Mouse (Mus musculus): ENCODE data around the gene Myo3a. TPM values are rescaled to one million over a fixed set of nuclear protein-coding genes. Genes with fewer than 3 reads are reported as not detected.
"Not testable (repeated sequence)": the region's sequence is repeated elsewhere in the genome, so short reads cannot be mapped to it uniquely, and the experiment has no call there.

Gene Myo3a
- polyA plus RNA-seq, 1 experiment from 2014 or later = not detected

- Histone ChIP-seq H3K36me3 (ENCODE audit: control insufficient read depth, insufficient read depth) (no peaks in the 10 kb centered on the region), H3K9me3 (ENCODE audit: control insufficient read depth) (no peaks in the 10 kb centered on the region), H3K4me1 (replicated peaks; ENCODE audit: control insufficient read depth, insufficient read depth, low read length) (no peaks in the 10 kb centered on the region), H3K4me3 (ENCODE audit: low read depth, low read length) (no peak overlapping the region), H3K4me2 (replicated peaks; ENCODE audit: low read depth) (no peak overlapping the region), H3K27me3 (replicated peaks; ENCODE audit: control insufficient read depth, insufficient read depth, low read length) (no peaks in the 10 kb centered on the region), H3K27ac (ENCODE audit: low read depth, low read length) (no peak overlapping the region), H3K9ac (ENCODE audit: low read depth, low read length) (no peak overlapping the region)
- 69% methylated on average over 11 of the region's 11 CpGs for WGBS
- ATAC-seq = no peak
- no peak for TF ChIP-seq CTCF (IDR thresholded peaks at IDR 0.05; ENCODE audit: low read depth)
Measured at GRCm38 (mm10) chr2:22293579-22294446, 66.5 kb downstream of the Myo3a start.

- Histone ChIP-seq H3K27ac (ENCODE audit: low read depth, low read length) (no peak overlapping the region), H3K9ac (ENCODE audit: low read depth, low read length) (no peak overlapping the region), H3K9me3 (ENCODE audit: control insufficient read depth) (no peaks in the 10 kb centered on the region), H3K4me3 (ENCODE audit: low read depth, low read length) (no peak overlapping the region), H3K27me3 (replicated peaks; ENCODE audit: control insufficient read depth, insufficient read depth, low read length) (no peaks in the 10 kb centered on the region), H3K4me1 (replicated peaks; ENCODE audit: control insufficient read depth, insufficient read depth, low read length) (no peaks in the 10 kb centered on the region), H3K36me3 (ENCODE audit: control insufficient read depth, insufficient read depth) (no peaks in the 10 kb centered on the region), H3K4me2 (replicated peaks; ENCODE audit: low read depth) (no peak overlapping the region)
- no peak for TF ChIP-seq CTCF (IDR thresholded peaks at IDR 0.05; ENCODE audit: low read depth)
- ATAC-seq = no peak
- 62% methylated on average over 2 of the region's 2 CpGs for WGBS
Measured at GRCm38 (mm10) chr2:22294447-22294738, 67.1 kb downstream of the Myo3a start.

- Histone ChIP-seq H3K27me3 (replicated peaks; ENCODE audit: control insufficient read depth, insufficient read depth, low read length) (no peaks in the 10 kb centered on the region), H3K27ac (ENCODE audit: low read depth, low read length) (no peak overlapping the region), H3K4me3 (ENCODE audit: low read depth, low read length) (no peak overlapping the region), H3K9ac (ENCODE audit: low read depth, low read length) (no peak overlapping the region), H3K9me3 (ENCODE audit: control insufficient read depth) (no peaks in the 10 kb centered on the region), H3K4me2 (replicated peaks; ENCODE audit: low read depth) (no peak overlapping the region), H3K4me1 (replicated peaks; ENCODE audit: control insufficient read depth, insufficient read depth, low read length) (no peaks in the 10 kb centered on the region), H3K36me3 (ENCODE audit: control insufficient read depth, insufficient read depth) (no peaks in the 10 kb centered on the region)
- ATAC-seq = no peak
- no peak for TF ChIP-seq CTCF (IDR thresholded peaks at IDR 0.05; ENCODE audit: low read depth)
- 54% methylated on average over 1 of the region's 1 CpGs for WGBS
Measured at GRCm38 (mm10) chr2:22297913-22298312, 70.6 kb downstream of the Myo3a start.

GRCm38 (mm10) chr2:22338269-22338857 is 111.1 kb downstream of the Myo3a start:
- peak overlapping the region; percentile 26 for H3K4me3 ChIP-seq (ENCODE audit: low read depth, low read length)
- no peaks in the 10 kb centered on the region for H3K9me3 ChIP-seq (ENCODE audit: control insufficient read depth)
- peak overlapping the region; percentile 61 for H3K4me2 ChIP-seq (replicated peaks; ENCODE audit: low read depth)
- H3K27me3 ChIP-seq (replicated peaks; ENCODE audit: control insufficient read depth, insufficient read depth, low read length) = no peaks in the 10 kb centered on the region
- no peak for TF ChIP-seq CTCF (IDR thresholded peaks at IDR 0.05; ENCODE audit: low read depth)
- 6% methylated on average over 27 of the region's 32 CpGs for WGBS
- no peaks in the 10 kb centered on the region for H3K4me1 ChIP-seq (replicated peaks; ENCODE audit: control insufficient read depth, insufficient read depth, low read length)
- no peak overlapping the region for H3K9ac ChIP-seq (ENCODE audit: low read depth, low read length)
- no peak for ATAC-seq
- H3K36me3 ChIP-seq (ENCODE audit: control insufficient read depth, insufficient read depth) = no peaks in the 10 kb centered on the region
- H3K27ac ChIP-seq (ENCODE audit: low read depth, low read length) = no peak overlapping the region

GRCm38 (mm10) chr2:22410511-22410910 is 183.2 kb downstream of the Myo3a start:
- H3K4me2 ChIP-seq (replicated peaks; ENCODE audit: low read depth); ATAC-seq; H3K27ac ChIP-seq (ENCODE audit: low read depth, low read length); H3K4me3 ChIP-seq (ENCODE audit: low read depth, low read length); H3K4me1 ChIP-seq (replicated peaks; ENCODE audit: control insufficient read depth, insufficient read depth, low read length); H3K27me3 ChIP-seq (replicated peaks; ENCODE audit: control insufficient read depth, insufficient read depth, low read length); H3K9me3 ChIP-seq (ENCODE audit: control insufficient read depth); H3K36me3 ChIP-seq (ENCODE audit: control insufficient read depth, insufficient read depth); H3K9ac ChIP-seq (ENCODE audit: low read depth, low read length): not testable (repeated sequence)
- 92% methylated on average over 11 of the region's 11 CpGs for WGBS

GRCm38 (mm10) chr2:22548421-22548820 is 321.1 kb downstream of the Myo3a start:
- Histone ChIP-seq H3K9me3 (ENCODE audit: control insufficient read depth) (no peaks in the 10 kb centered on the region), H3K4me1 (replicated peaks; ENCODE audit: control insufficient read depth, insufficient read depth, low read length) (no peaks in the 10 kb centered on the region), H3K9ac (ENCODE audit: low read depth, low read length) (no peak overlapping the region), H3K27ac (ENCODE audit: low read depth, low read length) (no peak overlapping the region), H3K27me3 (replicated peaks; ENCODE audit: control insufficient read depth, insufficient read depth, low read length) (no peaks in the 10 kb centered on the region), H3K4me3 (ENCODE audit: low read depth, low read length) (no peak overlapping the region), H3K36me3 (ENCODE audit: control insufficient read depth, insufficient read depth) (no peaks in the 10 kb centered on the region), H3K4me2 (replicated peaks; ENCODE audit: low read depth) (no peak overlapping the region)
- ATAC-seq = no peak
- no peak for TF ChIP-seq CTCF (IDR thresholded peaks at IDR 0.05; ENCODE audit: low read depth)
- WGBS = 80% methylated on average over 6 of the region's 6 CpGs

GRCm38 (mm10) chr2:22587469-22588169 is 360.3 kb downstream of the Myo3a start:
- not testable (repeated sequence) for H3K4me2 ChIP-seq (replicated peaks; ENCODE audit: low read depth); H3K27ac ChIP-seq (ENCODE audit: low read depth, low read length); H3K36me3 ChIP-seq (ENCODE audit: control insufficient read depth, insufficient read depth); H3K27me3 ChIP-seq (replicated peaks; ENCODE audit: control insufficient read depth, insufficient read depth, low read length); H3K9ac ChIP-seq (ENCODE audit: low read depth, low read length); H3K4me3 ChIP-seq (ENCODE audit: low read depth, low read length); H3K9me3 ChIP-seq (ENCODE audit: control insufficient read depth); H3K4me1 ChIP-seq (replicated peaks; ENCODE audit: control insufficient read depth, insufficient read depth, low read length)
- 84% methylated on average over 14 of the region's 14 CpGs for WGBS
- ATAC-seq = peak; percentile 80

- not testable (repeated sequence) for H3K27me3 ChIP-seq (replicated peaks; ENCODE audit: control insufficient read depth, insufficient read depth, low read length); H3K4me1 ChIP-seq (replicated peaks; ENCODE audit: control insufficient read depth, insufficient read depth, low read length); H3K36me3 ChIP-seq (ENCODE audit: control insufficient read depth, insufficient read depth); H3K4me3 ChIP-seq (ENCODE audit: low read depth, low read length); H3K9me3 ChIP-seq (ENCODE audit: control insufficient read depth); H3K9ac ChIP-seq (ENCODE audit: low read depth, low read length); H3K4me2 ChIP-seq (replicated peaks; ENCODE audit: low read depth); H3K27ac ChIP-seq (ENCODE audit: low read depth, low read length)
- 78% methylated on average over 5 of the region's 5 CpGs for WGBS
- ATAC-seq = peak; percentile 43
Measured at GRCm38 (mm10) chr2:22588170-22588541, 360.9 kb downstream of the Myo3a start.
